Mouse (Mus musculus) CD4-positive, CD25-positive, alpha-beta regulatory T cell, adult 4 months (primary cell): ENCODE results near the gene Agtr2. TPM values are rescaled to one million over a fixed set of nuclear protein-coding genes. Genes with fewer than 3 reads are reported as not detected.
"Not testable (repeated sequence)": the region's sequence is repeated elsewhere in the genome, so short reads cannot be mapped to it uniquely, and the experiment has no call there.

ENCODE experiments used
- ATAC-seq: one replicate; pipeline ENCODE4 v1.8.0; 2017
- polyA plus RNA-seq, 2 experiments: library from polyadenylated mRNA; unstranded; fragments of 100-300 nt; shearing (Covaris generic); gene quantifications; one replicate each; pipeline ENCODE4 v1.2.1; 2017

The Agtr2 gene
- not detected for polyA plus RNA-seq

DNA sequence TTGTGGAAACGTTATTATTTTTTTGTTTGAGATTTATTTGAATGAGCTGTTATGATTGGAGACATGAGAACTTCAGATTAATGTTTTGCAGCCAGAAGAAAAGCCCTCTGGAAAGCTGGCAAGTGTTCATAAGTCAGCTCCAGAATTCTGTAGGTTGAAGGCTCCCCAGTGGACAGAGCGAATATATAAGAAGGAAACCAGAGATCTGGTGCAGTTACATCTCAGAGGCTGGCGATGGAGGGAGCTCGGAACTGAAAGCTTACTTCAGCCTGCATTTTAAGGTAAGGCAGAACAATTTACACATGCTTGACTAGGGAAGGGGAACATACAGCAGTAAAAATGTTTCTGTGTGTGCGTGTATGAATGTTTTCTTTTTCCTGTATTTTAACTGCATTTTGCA, at the start of gene Agtr2:
Agtr2 (plus strand) TSS at position 131 of the 400 bp plus-strand sequence.
- no peak for ATAC-seq

DNA sequence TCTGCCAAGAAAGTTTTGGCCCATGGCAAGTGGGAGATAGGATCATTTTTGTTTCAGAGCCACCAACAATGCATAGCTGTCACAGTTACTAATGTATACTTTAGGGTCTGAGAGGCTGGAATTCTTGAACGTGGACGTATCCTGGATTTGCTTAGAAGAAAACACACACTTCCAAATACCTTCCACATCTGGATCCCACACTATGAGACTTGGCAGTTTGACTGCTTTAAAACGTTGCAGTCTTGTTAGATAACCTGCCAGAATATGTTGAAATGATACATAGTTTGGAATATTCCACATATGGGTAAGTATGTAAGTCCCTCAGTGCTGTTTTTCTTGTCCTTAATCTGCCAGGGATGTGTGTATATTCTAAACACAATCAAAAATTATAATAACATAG, 31.8 kb upstream of the Agtr2 start:
- no peak for ATAC-seq

DNA sequence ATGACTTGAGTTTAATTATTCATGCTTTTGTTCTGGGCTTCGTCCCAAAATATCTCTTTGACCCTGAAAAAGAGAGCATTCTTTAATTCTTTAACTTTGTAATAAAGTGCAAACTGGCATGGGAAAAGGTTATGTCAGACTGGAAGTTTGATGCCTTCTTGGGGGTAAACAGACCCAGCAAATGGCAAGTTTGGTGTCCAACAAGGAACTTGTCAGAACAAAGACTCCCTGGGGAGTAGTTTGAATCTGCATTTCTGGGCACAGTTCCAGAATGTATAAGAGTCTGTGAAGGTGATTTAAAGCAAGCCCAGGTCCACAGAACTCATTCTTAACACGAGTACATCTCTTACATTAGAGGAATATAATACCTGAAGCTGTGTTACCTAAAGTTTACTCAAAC, 3.8 kb downstream of the Agtr2 start:
- ATAC-seq, result no peak

DNA sequence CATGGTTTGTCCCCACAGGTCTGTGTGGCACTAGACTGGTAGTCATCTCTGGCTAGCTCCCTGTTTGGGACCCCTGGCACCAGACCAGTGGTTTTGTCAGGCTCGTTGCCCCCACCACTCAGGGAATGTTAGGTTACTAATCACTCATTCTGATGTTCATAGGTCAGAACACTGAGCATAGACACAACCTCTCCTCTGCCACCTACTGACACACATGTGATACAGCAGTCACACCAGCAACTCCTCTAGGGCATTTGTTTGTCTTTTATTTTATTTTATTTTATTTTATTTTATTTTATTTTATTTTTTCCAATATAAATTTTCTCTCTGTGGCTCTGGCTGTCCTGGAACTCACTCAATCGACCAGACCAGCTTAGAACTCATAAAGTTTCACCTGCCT, 15.9 kb downstream of the Agtr2 start:
- ATAC-seq, result no peak

DNA sequence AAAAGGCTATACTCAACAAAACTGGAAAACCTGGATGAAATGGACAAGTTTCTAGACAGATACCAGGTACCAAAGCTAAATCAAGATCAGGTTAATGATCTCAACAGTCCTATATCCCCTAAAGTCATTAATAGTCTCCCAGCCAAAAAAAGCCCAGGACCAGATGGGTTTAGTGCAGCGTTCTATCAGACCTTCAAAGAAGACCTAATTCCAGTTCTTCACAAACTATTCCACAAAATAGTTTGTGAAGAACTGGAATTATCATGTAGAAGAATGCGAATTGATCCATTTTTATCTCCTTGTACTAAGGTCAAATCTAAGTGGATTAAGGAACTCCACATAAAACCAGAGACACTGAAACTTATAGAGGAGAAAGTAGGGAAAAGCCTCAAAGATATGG, 23.0 kb downstream of the Agtr2 start:
- not testable (repeated sequence) for ATAC-seq

DNA sequence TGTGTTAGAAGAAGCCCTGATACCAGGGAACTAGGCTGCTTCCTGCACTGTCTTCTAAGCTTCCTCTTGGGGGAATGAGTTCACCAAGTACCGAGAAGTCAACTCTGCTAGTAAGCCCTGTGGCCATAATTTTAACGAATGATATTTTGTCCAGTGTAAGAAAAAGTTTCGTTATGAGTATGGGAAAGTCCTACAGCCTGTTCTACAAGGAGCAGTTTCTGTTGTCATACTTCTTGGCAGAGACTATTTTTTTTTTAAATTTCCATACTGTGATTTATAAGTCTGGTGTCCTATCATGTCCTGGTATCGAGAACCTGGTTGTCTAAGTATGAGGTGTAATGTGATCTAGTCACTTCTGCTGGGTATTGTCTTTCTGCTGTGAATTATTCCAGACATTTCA, 38.2 kb downstream of the Agtr2 start:
- ATAC-seq, result no peak

Other genes starting within 250 kb of the Agtr2 start
- not detected for gene Slc6a14, start 230.4 kb downstream of the Agtr2 start, polyA plus RNA-seq